8 mouse cellular contexts compared by ENCODE assay signal in genomic region chr7:130545893-130546292, GRCm38 (mm10). TPM values are rescaled to one million over a fixed set of nuclear protein-coding genes. Genes with fewer than 3 reads are reported as not detected.
DNase-seq lines count a peak whose midpoint lies in the region; ATAC-seq and TF ChIP-seq lines count a peak whose summit lies in the region.

No protein-coding gene starts in this region.

- 53% methylated on average over 3 of the region's 3 CpGs for WGBS in embryonic facial prominence, embryonic 11.5 days
- WGBS in intestine, embryonic 15.5 days: 45% methylated on average over 3 of the region's 3 CpGs
- 61% methylated on average over 3 of the region's 3 CpGs for WGBS in neural tube, embryonic 12.5 days

- H3K27ac ChIP-seq in layer of hippocampus, adult 2 months: peak overlapping the region; percentile 97
- H3K27ac ChIP-seq in embryonic facial prominence, embryonic 11.5 days (replicated peaks; ENCODE audit: low read depth, low read length): no peak overlapping the region
- peak overlapping the region; percentile 100 for H3K27ac ChIP-seq in intestine, embryonic 15.5 days
- no peak overlapping the region for H3K27ac ChIP-seq in neural tube, embryonic 12.5 days

- no peak for ATAC-seq in embryonic facial prominence, embryonic 11.5 days (replicated peaks; ENCODE audit: insufficient number of reproducible peaks, low FRiP score, low TSS enrichment, low read depth)
- no peak for ATAC-seq in intestine, embryonic 15.5 days
- ATAC-seq in neural tube, embryonic 12.5 days (ENCODE audit: low FRiP score, low read depth): no peak

- no peak for TF ChIP-seq CTCF in layer of hippocampus, adult 2 months (conservative IDR thresholded peaks at IDR 0.05)

- H3K9ac ChIP-seq in embryonic facial prominence, embryonic 11.5 days (replicated peaks; ENCODE audit: low read length): peak overlapping the region; percentile 98
- peak overlapping the region; percentile 99 for H3K9ac ChIP-seq in intestine, embryonic 15.5 days
- peak overlapping the region; percentile 89 for H3K9ac ChIP-seq in neural tube, embryonic 12.5 days

- H3K4me3 ChIP-seq in layer of hippocampus, adult 2 months: peak overlapping the region; percentile 67
- H3K4me3 ChIP-seq in embryonic facial prominence, embryonic 11.5 days (ENCODE audit: low read depth, low read length): peak overlapping the region; percentile 84
- H3K4me3 ChIP-seq in intestine, embryonic 15.5 days (replicated peaks): peak overlapping the region; percentile 98
- peak overlapping the region; percentile 83 for H3K4me3 ChIP-seq in neural tube, embryonic 12.5 days

- peak overlapping the region; percentile 72 for H3K4me2 ChIP-seq in embryonic facial prominence, embryonic 11.5 days (ENCODE audit: low read depth, low read length)
- peak overlapping the region; percentile 76 for H3K4me2 ChIP-seq in intestine, embryonic 15.5 days (replicated peaks)
- peak overlapping the region; percentile 83 for H3K4me2 ChIP-seq in neural tube, embryonic 12.5 days (replicated peaks)

- peaks cover 12% of the 10 kb centered on the region for H3K36me3 ChIP-seq in embryonic facial prominence, embryonic 11.5 days (replicated peaks; ENCODE audit: control insufficient read depth, insufficient read depth, low read depth, low read length)
- peaks cover 8% of the 10 kb centered on the region for H3K36me3 ChIP-seq in intestine, embryonic 15.5 days
- peaks cover 36% of the 10 kb centered on the region for H3K36me3 ChIP-seq in neural tube, embryonic 12.5 days

- DNase-seq in layer of hippocampus, adult 2 months (ENCODE audit: low spot score in 2 of 2): no peak
- no peak for DNase-seq in layer of hippocampus, adult 18-20 months (ENCODE audit: low spot score in 2 of 2)
- no peak for DNase-seq in embryonic facial prominence, embryonic 11.5 days (ENCODE audit: low spot score)
- DNase-seq in adrenal gland, postnatal 25 days: no peak
- DNase-seq in T-cell, adult 2 months (ENCODE audit: low spot score): no peak
- no peak for DNase-seq in cerebellum, adult 9-11 months

- no peaks in the 10 kb centered on the region for H3K27me3 ChIP-seq in embryonic facial prominence, embryonic 11.5 days (ENCODE audit: control insufficient read depth, insufficient read depth, low read length)
- no peaks in the 10 kb centered on the region for H3K27me3 ChIP-seq in intestine, embryonic 15.5 days (replicated peaks)
- no peaks in the 10 kb centered on the region for H3K27me3 ChIP-seq in neural tube, embryonic 12.5 days (replicated peaks)

- H3K9me3 ChIP-seq in embryonic facial prominence, embryonic 11.5 days (replicated peaks; ENCODE audit: control insufficient read depth, low read length): no peaks in the 10 kb centered on the region
- H3K9me3 ChIP-seq in intestine, embryonic 15.5 days: no peaks in the 10 kb centered on the region
- no peaks in the 10 kb centered on the region for H3K9me3 ChIP-seq in neural tube, embryonic 12.5 days

- H3K4me1 ChIP-seq in embryonic facial prominence, embryonic 11.5 days (ENCODE audit: control insufficient read depth, insufficient read depth, low read length): no peaks in the 10 kb centered on the region; the same call in 1 of the 2 replicates
- H3K4me1 ChIP-seq in intestine, embryonic 15.5 days (replicated peaks): 0 out of 2 replicates have a peak, but pooled peaks cover 3% of the 10 kb centered on the region
- H3K4me1 ChIP-seq in neural tube, embryonic 12.5 days: peaks cover 11% of the 10 kb centered on the region

RNA-seq across cellular contexts. Expression of gene Ate1, which starts 25.7 kb away (rescaled TPM):
- total RNA-seq in layer of hippocampus, adult 2 months (2021): 10 to 100 TPM; 71.0 to 72.3 TPM
- total RNA-seq in layer of hippocampus, adult 18-20 months (2021): 10 to 100 TPM; 69.7 to 71.3 TPM
- polyA plus RNA-seq in embryonic facial prominence, embryonic 11.5 days (2014; fragmentation: Nextera tagmentation; extraction: Ambion mirVana): 43.1 and 46.1 TPM in 2 replicates
- 53.9 and 57.5 TPM in 2 replicates for polyA plus RNA-seq in intestine, embryonic 15.5 days (2015; fragmentation: Nextera tagmentation; extraction: Ambion mirVana)
- 62.7 and 71.6 TPM in 2 replicates for polyA plus RNA-seq in neural tube, embryonic 12.5 days (2016; fragmentation: Nextera tagmentation; extraction: Ambion mirVana)
- total RNA-seq in adrenal gland, postnatal 25 days (2021): 42.2 and 49.2 TPM in 2 replicates

RNA-seq across cellular contexts. Expression of gene Nsmce4a, which starts 27.0 kb away (rescaled TPM):
- 10 to 100 TPM; 41.8 to 42.2 TPM for total RNA-seq in layer of hippocampus, adult 2 months (2021)
- 10 to 100 TPM; 40.7 to 44.1 TPM for total RNA-seq in layer of hippocampus, adult 18-20 months (2021)
- 249 and 271 TPM in 2 replicates for polyA plus RNA-seq in embryonic facial prominence, embryonic 11.5 days (2014; fragmentation: Nextera tagmentation; extraction: Ambion mirVana)
- 138 and 146 TPM in 2 replicates for polyA plus RNA-seq in intestine, embryonic 15.5 days (2015; fragmentation: Nextera tagmentation; extraction: Ambion mirVana)
- polyA plus RNA-seq in neural tube, embryonic 12.5 days (2016; fragmentation: Nextera tagmentation; extraction: Ambion mirVana): 138 and 143 TPM in 2 replicates
- 61.8 and 91.4 TPM in 2 replicates for total RNA-seq in adrenal gland, postnatal 25 days (2021)

RNA-seq across cellular contexts. Expression of gene Tacc2, which starts 31.3 kb away (rescaled TPM):
- 10 to 100 TPM; 79.5 to 82.0 TPM for total RNA-seq in layer of hippocampus, adult 2 months (2021)
- 10 to 100 TPM; 73.8 to 77.5 TPM for total RNA-seq in layer of hippocampus, adult 18-20 months (2021)
- polyA plus RNA-seq in embryonic facial prominence, embryonic 11.5 days (2014; fragmentation: Nextera tagmentation; extraction: Ambion mirVana): 39.6 and 39.9 TPM in 2 replicates
- polyA plus RNA-seq in intestine, embryonic 15.5 days (2015; fragmentation: Nextera tagmentation; extraction: Ambion mirVana): 27.2 and 27.8 TPM in 2 replicates
- polyA plus RNA-seq in neural tube, embryonic 12.5 days (2016; fragmentation: Nextera tagmentation; extraction: Ambion mirVana): 74.3 and 85.5 TPM in 2 replicates
- 40.0 and 46.6 TPM in 2 replicates for total RNA-seq in adrenal gland, postnatal 25 days (2021)

Comparison
In these comparisons a context has a peak if more than half of its experiments do, and no peak if none do; other contexts are left out.
1. H3K27ac ChIP-seq: peak in layer of hippocampus, adult 2 months (single experiment) and intestine, embryonic 15.5 days (single experiment); none in embryonic facial prominence, embryonic 11.5 days (single experiment) and neural tube, embryonic 12.5 days (single experiment).
2. Peak in every context shown above with its lines, with median percentiles within 50 percentile points of each other: H3K4me3 ChIP-seq, H3K4me2 ChIP-seq and H3K9ac ChIP-seq.